Mouse (Mus musculus): Measurements from ENCODE around the gene Nek1. TPM values are rescaled to one million over a fixed set of nuclear protein-coding genes. Genes with fewer than 3 reads are reported as not detected.

Nek1 gene
- polyA plus RNA-seq, 1 experiment: 10.0 TPM

GRCm38 (mm10) chr8:61175876-61176275, 182.9 kb downstream of the Nek1 start:
- 87% methylated on average over 2 of the region's 2 CpGs for WGBS
- Histone ChIP-seq H3K27ac (ENCODE audit: control insufficient read depth, insufficient read depth, low read depth, low read length, poor library complexity) (no peak overlapping the region), H3K4me3 (replicated peaks; ENCODE audit: control insufficient read depth, low read depth, low read length) (no peak overlapping the region), H3K4me1 (ENCODE audit: control insufficient read depth, insufficient read depth, low read length) (no peaks in the 10 kb centered on the region)
- TF ChIP-seq CTCF (IDR thresholded peaks at IDR 0.05; ENCODE audit: control insufficient read depth, insufficient read depth, low read length) (no peak), POLR2A (IDR thresholded peaks at IDR 0.05; ENCODE audit: borderline replicate concordance, control insufficient read depth, low read depth, low read length) (no peak)

GRCm38 (mm10) chr8:61177680-61178593, 184.9 kb downstream of the Nek1 start:
- TF ChIP-seq POLR2A (IDR thresholded peaks at IDR 0.05; ENCODE audit: borderline replicate concordance, control insufficient read depth, low read depth, low read length) (no peak), CTCF (IDR thresholded peaks at IDR 0.05; ENCODE audit: control insufficient read depth, insufficient read depth, low read length) (no peak)
- 46% methylated on average over 12 of the region's 12 CpGs for WGBS

GRCm38 (mm10) chr8:61178594-61179140, 185.7 kb downstream of the Nek1 start:
- WGBS: 81% methylated on average over 11 of the region's 11 CpGs
- no peak overlapping the region for H3K4me3 ChIP-seq (replicated peaks; ENCODE audit: control insufficient read depth, low read depth, low read length)
- TF ChIP-seq CTCF (IDR thresholded peaks at IDR 0.05; ENCODE audit: control insufficient read depth, insufficient read depth, low read length) (no peak), POLR2A (IDR thresholded peaks at IDR 0.05; ENCODE audit: borderline replicate concordance, control insufficient read depth, low read depth, low read length) (no peak)
- H3K27ac ChIP-seq (ENCODE audit: control insufficient read depth, insufficient read depth, low read depth, low read length, poor library complexity): no peak overlapping the region
- H3K4me1 ChIP-seq (ENCODE audit: control insufficient read depth, insufficient read depth, low read length): no peaks in the 10 kb centered on the region

More at GRCm38 (mm10) chr8:61177680-61178593, 184.9 kb downstream of the Nek1 start:
- no peak overlapping the region for H3K4me3 ChIP-seq (replicated peaks; ENCODE audit: control insufficient read depth, low read depth, low read length)
- no peak overlapping the region for H3K27ac ChIP-seq (ENCODE audit: control insufficient read depth, insufficient read depth, low read depth, low read length, poor library complexity)
- H3K4me1 ChIP-seq (ENCODE audit: control insufficient read depth, insufficient read depth, low read length): no peaks in the 10 kb centered on the region

Other genes with a start within 250 kb of the Nek1 start
- 212 and 214 TPM in 2 replicates for gene Hpf1, start 102.8 kb upstream of the Nek1 start, polyA plus RNA-seq (2011; ENCODE audit: insufficient read depth, insufficient read length, low replicate concordance, missing spikeins)
- 35.2 and 45.1 TPM in 2 replicates for gene Clcn3, start 9.9 kb upstream of the Nek1 start, polyA plus RNA-seq (2011; ENCODE audit: insufficient read depth, insufficient read length, low replicate concordance, missing spikeins)
- gene Sh3rf1, start 230.7 kb downstream of the Nek1 start, polyA plus RNA-seq (2011; ENCODE audit: insufficient read depth, insufficient read length, low replicate concordance, missing spikeins): 1.7 and 2.4 TPM in 2 replicates